Mouse (Mus musculus): ENCODE results near the gene Slc25a20. TPM values are rescaled to one million over a fixed set of nuclear protein-coding genes. Genes with fewer than 3 reads are reported as not detected.

Gene Slc25a20
- polyA plus RNA-seq (2015; fragmentation: Nextera tagmentation; extraction: Ambion mirVana): 36.5 and 37.7 TPM in 2 replicates

GRCm38 (mm10) chr9:108661677-108662612, at the start of gene Slc25a20:
TSS of gene Slc25a20 (plus strand) at chr9:108662088.
- Histone ChIP-seq H3K27me3 (no peaks in the 10 kb centered on the region), H3K4me2 (replicated peaks) (peak within 1 kb of the TSS; percentile 65), H3K9me3 (replicated peaks) (no peaks in the 10 kb centered on the region), H3K9ac (peak within 1 kb of the TSS; percentile 42), H3K4me3 (replicated peaks) (peak within 1 kb of the TSS; percentile 71), H3K4me1 (peaks cover 5% of the 10 kb centered on the region; the same call in 1 of the 2 replicates), H3K36me3 (peaks cover 3% of the 10 kb centered on the region; the same call in 1 of the 2 replicates), H3K27ac (replicated peaks) (peak within 1 kb of the TSS; percentile 25; the same call in 1 of the 2 replicates)
- ATAC-seq (ENCODE audit: insufficient number of reproducible peaks, low FRiP score, low TSS enrichment, low read depth): peak; percentile 84
- 1% methylated on average over 37 of the region's 37 CpGs for WGBS

GRCm38 (mm10) chr9:108617301-108617700, 44.6 kb upstream of the Slc25a20 start:
- H3K4me2 ChIP-seq (replicated peaks): no peak overlapping the region
- H3K27ac ChIP-seq (replicated peaks): no peak overlapping the region
- ATAC-seq (ENCODE audit: insufficient number of reproducible peaks, low FRiP score, low TSS enrichment, low read depth): no peak
- H3K9me3 ChIP-seq (replicated peaks): no peaks in the 10 kb centered on the region
- H3K4me1 ChIP-seq: no peaks in the 10 kb centered on the region
- no peak overlapping the region for H3K9ac ChIP-seq
- H3K4me3 ChIP-seq (replicated peaks): no peak overlapping the region
- WGBS: 66% methylated on average over 1 of the region's 1 CpGs
- H3K36me3 ChIP-seq: peaks cover 69% of the 10 kb centered on the region
- H3K27me3 ChIP-seq: no peaks in the 10 kb centered on the region

GRCm38 (mm10) chr9:108626498-108626897, 35.4 kb upstream of the Slc25a20 start:
- Histone ChIP-seq H3K4me1 (no peaks in the 10 kb centered on the region), H3K4me3 (replicated peaks) (no peak overlapping the region), H3K27ac (replicated peaks) (no peak overlapping the region), H3K27me3 (no peaks in the 10 kb centered on the region), H3K4me2 (replicated peaks) (no peak overlapping the region), H3K36me3 (peaks cover 8% of the 10 kb centered on the region; the same call in 1 of the 2 replicates), H3K9ac (no peak overlapping the region), H3K9me3 (replicated peaks) (no peaks in the 10 kb centered on the region)
- ATAC-seq (ENCODE audit: insufficient number of reproducible peaks, low FRiP score, low TSS enrichment, low read depth): no peak
- 68% methylated on average over 2 of the region's 2 CpGs for WGBS

- H3K36me3 ChIP-seq: peaks cover 12% of the 10 kb centered on the region; the same call in 1 of the 2 replicates
- no peak overlapping the region for H3K27ac ChIP-seq (replicated peaks)
- no peaks in the 10 kb centered on the region for H3K27me3 ChIP-seq
- no peak overlapping the region for H3K4me2 ChIP-seq (replicated peaks)
- no peaks in the 10 kb centered on the region for H3K9me3 ChIP-seq (replicated peaks)
- no peak for ATAC-seq (ENCODE audit: insufficient number of reproducible peaks, low FRiP score, low TSS enrichment, low read depth)
- no peak overlapping the region for H3K4me3 ChIP-seq (replicated peaks)
- 80% methylated on average over 4 of the region's 4 CpGs for WGBS
- H3K4me1 ChIP-seq: no peaks in the 10 kb centered on the region
- H3K9ac ChIP-seq: no peak overlapping the region
These were observed 33.7 kb upstream of the Slc25a20 start for GRCm38 (mm10) chr9:108628141-108628540.

GRCm38 (mm10) chr9:108630683-108631082, 31.2 kb upstream of the Slc25a20 start:
- ATAC-seq (ENCODE audit: insufficient number of reproducible peaks, low FRiP score, low TSS enrichment, low read depth): no peak
- no peak overlapping the region for H3K4me2 ChIP-seq (replicated peaks)
- H3K9ac ChIP-seq: no peak overlapping the region
- peaks cover 9% of the 10 kb centered on the region; the same call in 1 of the 2 replicates for H3K36me3 ChIP-seq
- H3K4me1 ChIP-seq: no peaks in the 10 kb centered on the region
- H3K9me3 ChIP-seq (replicated peaks): no peaks in the 10 kb centered on the region
- WGBS: 79% methylated on average over 1 of the region's 1 CpGs
- no peaks in the 10 kb centered on the region for H3K27me3 ChIP-seq
- H3K27ac ChIP-seq (replicated peaks): no peak overlapping the region
- no peak overlapping the region for H3K4me3 ChIP-seq (replicated peaks)

- Histone ChIP-seq H3K4me1 (no peaks in the 10 kb centered on the region), H3K4me2 (replicated peaks) (no peak overlapping the region), H3K27me3 (no peaks in the 10 kb centered on the region), H3K4me3 (replicated peaks) (no peak overlapping the region), H3K36me3 (0 out of 2 replicates have a peak, but pooled peaks cover 10% of the 10 kb centered on the region), H3K9ac (no peak overlapping the region), H3K9me3 (replicated peaks) (no peaks in the 10 kb centered on the region), H3K27ac (replicated peaks) (no peak overlapping the region)
- no peak for ATAC-seq (ENCODE audit: insufficient number of reproducible peaks, low FRiP score, low TSS enrichment, low read depth)
- WGBS: 87% methylated on average over 5 of the region's 5 CpGs
These were observed 30.1 kb upstream of the Slc25a20 start for GRCm38 (mm10) chr9:108631631-108632256.

GRCm38 (mm10) chr9:108632375-108632774, 29.5 kb upstream of the Slc25a20 start:
- Histone ChIP-seq H3K36me3 (0 out of 2 replicates have a peak, but pooled peaks cover 13% of the 10 kb centered on the region), H3K9ac (no peak overlapping the region), H3K27me3 (no peaks in the 10 kb centered on the region), H3K4me3 (replicated peaks) (no peak overlapping the region), H3K9me3 (replicated peaks) (no peaks in the 10 kb centered on the region), H3K4me1 (no peaks in the 10 kb centered on the region), H3K4me2 (replicated peaks) (no peak overlapping the region), H3K27ac (replicated peaks) (no peak overlapping the region)
- 82% methylated on average over 5 of the region's 5 CpGs for WGBS
- ATAC-seq (ENCODE audit: insufficient number of reproducible peaks, low FRiP score, low TSS enrichment, low read depth): no peak

- Histone ChIP-seq H3K4me2 (replicated peaks) (no peak overlapping the region), H3K27ac (replicated peaks) (no peak overlapping the region), H3K4me1 (no peaks in the 10 kb centered on the region), H3K4me3 (replicated peaks) (no peak overlapping the region), H3K9ac (no peak overlapping the region), H3K27me3 (no peaks in the 10 kb centered on the region), H3K9me3 (replicated peaks) (no peaks in the 10 kb centered on the region), H3K36me3 (0 out of 2 replicates have a peak, but pooled peaks cover 13% of the 10 kb centered on the region)
- 81% methylated on average over 2 of the region's 2 CpGs for WGBS
- no peak for ATAC-seq (ENCODE audit: insufficient number of reproducible peaks, low FRiP score, low TSS enrichment, low read depth)
These were observed 28.0 kb upstream of the Slc25a20 start for GRCm38 (mm10) chr9:108633846-108634245.

GRCm38 (mm10) chr9:108635415-108635814, 26.5 kb upstream of the Slc25a20 start:
- H3K9me3 ChIP-seq (replicated peaks): no peaks in the 10 kb centered on the region
- H3K9ac ChIP-seq: no peak overlapping the region
- H3K27ac ChIP-seq (replicated peaks): no peak overlapping the region
- no peak overlapping the region for H3K4me3 ChIP-seq (replicated peaks)
- no peaks in the 10 kb centered on the region for H3K27me3 ChIP-seq
- no peak overlapping the region for H3K4me2 ChIP-seq (replicated peaks)
- 0 out of 2 replicates have a peak, but pooled peaks cover 17% of the 10 kb centered on the region for H3K36me3 ChIP-seq
- 71% methylated on average over 2 of the region's 2 CpGs for WGBS
- H3K4me1 ChIP-seq: no peaks in the 10 kb centered on the region
- ATAC-seq (ENCODE audit: insufficient number of reproducible peaks, low FRiP score, low TSS enrichment, low read depth): no peak

GRCm38 (mm10) chr9:108639825-108640224, 22.1 kb upstream of the Slc25a20 start:
- peaks cover 24% of the 10 kb centered on the region for H3K36me3 ChIP-seq
- H3K4me1 ChIP-seq: no peaks in the 10 kb centered on the region
- H3K27ac ChIP-seq (replicated peaks): no peak overlapping the region
- no peak for ATAC-seq (ENCODE audit: insufficient number of reproducible peaks, low FRiP score, low TSS enrichment, low read depth)
- no peak overlapping the region for H3K4me2 ChIP-seq (replicated peaks)
- H3K9ac ChIP-seq: no peak overlapping the region
- no peak overlapping the region for H3K4me3 ChIP-seq (replicated peaks)
- WGBS: 88% methylated on average over 2 of the region's 2 CpGs
- no peaks in the 10 kb centered on the region for H3K9me3 ChIP-seq (replicated peaks)
- no peaks in the 10 kb centered on the region for H3K27me3 ChIP-seq

GRCm38 (mm10) chr9:108648166-108648565, 13.7 kb upstream of the Slc25a20 start:
- H3K4me3 ChIP-seq (replicated peaks): peak overlapping the region; percentile 98
- peaks cover 14% of the 10 kb centered on the region for H3K4me1 ChIP-seq
- no peak for ATAC-seq (ENCODE audit: insufficient number of reproducible peaks, low FRiP score, low TSS enrichment, low read depth)
- H3K9ac ChIP-seq: peak overlapping the region; percentile 78; the same call in 1 of the 2 replicates
- 37% methylated on average over 10 of the region's 10 CpGs for WGBS
- H3K27ac ChIP-seq (replicated peaks): peak overlapping the region; percentile 91; the same call in 1 of the 2 replicates
- H3K27me3 ChIP-seq: no peaks in the 10 kb centered on the region
- no peaks in the 10 kb centered on the region for H3K9me3 ChIP-seq (replicated peaks)
- H3K36me3 ChIP-seq: peaks cover 4% of the 10 kb centered on the region; the same call in 1 of the 2 replicates
- H3K4me2 ChIP-seq (replicated peaks): peak overlapping the region; percentile 69

Measured in embryonic facial prominence, embryonic 15.5 days (tissue).